Mouse (Mus musculus): ENCODE results near the gene Tbata.

The Tbata gene

DNA sequence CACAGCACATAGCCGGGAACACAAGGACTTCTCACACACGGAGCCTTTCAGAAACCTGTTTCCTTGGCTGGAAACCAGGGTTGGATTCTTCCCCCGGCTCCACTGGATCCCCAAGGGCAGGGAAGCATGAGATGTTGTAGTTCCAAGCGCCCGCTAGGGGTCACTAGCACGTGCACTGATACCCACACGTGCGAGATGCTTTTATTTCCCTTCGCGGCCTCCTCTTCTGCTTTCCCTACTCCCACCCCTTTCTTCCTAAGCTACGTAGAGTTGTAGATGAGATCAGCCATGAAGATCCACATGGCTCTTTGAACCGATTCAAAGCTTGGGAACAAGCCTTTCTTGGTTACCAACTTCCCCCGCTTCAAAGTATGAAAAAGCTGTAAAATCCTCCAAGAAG is 40.0 kb downstream of the Tbata start:
- peak in 1 of 2 experiments; percentile 36 for DNase-seq

DNA sequence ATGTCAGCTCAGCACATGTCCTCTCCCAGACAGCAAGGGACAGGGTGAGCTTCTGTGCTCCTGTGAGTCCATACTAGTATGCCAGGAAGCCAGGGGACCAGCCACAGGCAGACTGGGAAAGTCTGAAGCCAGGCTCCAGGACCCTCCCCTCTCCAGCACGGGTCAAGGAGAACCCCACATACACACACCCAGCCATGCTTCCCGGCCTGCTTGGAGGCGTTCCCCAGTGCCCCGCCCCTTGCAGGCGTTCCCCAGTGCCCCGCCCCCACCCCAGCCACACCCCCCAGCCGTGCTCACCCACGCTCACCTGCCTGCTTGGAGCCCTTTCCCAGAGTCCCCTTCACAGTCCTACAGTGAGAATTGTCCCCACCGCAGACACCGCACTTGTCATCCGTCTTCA is 41.1 kb downstream of the Tbata start:
- DNase-seq: no peak

DNA sequence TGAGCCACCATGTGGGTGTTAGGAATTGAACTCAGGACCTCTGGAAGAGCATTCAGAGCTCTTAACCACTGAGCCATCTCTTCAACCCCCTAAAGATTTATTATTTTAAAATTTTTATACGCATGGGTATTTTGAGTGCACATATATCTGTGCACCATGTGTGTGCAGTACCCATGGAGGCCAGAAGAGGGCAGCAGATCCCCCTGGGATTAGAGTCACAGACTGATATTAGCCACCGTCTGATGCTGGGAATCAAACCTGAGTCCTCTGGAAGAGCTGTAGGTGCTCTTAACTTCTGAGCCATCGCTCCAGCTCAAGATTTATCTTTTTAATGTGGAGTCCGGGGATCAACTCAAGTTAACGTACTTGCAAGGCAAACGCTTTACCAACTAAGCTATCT is 43.9 kb downstream of the Tbata start:
- no peak for DNase-seq

DNA sequence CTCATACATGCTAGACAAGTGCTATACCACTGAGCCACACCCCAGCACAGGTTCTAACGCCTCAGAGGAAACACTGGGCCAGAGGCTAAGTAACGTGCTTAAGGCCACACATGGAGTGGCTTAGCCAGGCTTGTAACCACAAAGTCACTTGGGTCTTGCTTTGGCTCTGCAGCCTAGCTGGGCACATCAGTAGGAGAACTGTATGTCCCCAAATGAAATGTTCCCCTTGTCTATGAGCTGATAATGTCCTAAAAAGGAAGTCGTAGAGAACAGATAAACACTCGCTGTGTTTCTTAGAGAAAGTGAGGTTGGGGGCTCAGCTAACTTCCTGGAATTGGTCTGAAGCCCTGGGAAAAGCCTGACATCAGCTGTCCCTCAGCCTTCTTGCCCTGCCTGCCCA is 44.4 kb downstream of the Tbata start:
- DNase-seq: no peak

DNA sequence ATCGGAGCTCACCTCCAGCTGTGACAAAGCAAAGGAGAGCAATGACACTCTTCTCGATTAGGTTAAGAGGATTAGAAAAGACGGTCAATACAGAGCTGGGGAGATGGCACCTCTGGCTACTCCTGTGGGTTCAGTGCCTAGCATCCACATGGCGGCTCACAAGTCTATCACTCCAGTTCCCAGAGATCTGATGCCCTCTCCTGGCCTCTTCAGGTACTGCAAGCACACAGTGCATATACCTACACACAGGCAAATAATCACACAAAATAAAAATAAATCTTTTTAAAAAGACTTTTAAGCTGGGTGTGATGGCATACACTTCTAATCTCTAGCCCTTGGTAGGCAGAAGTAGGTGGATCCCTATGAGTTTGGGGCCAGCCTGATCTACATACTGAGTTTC is 47.6 kb downstream of the Tbata start:
- no peak for DNase-seq

DNA sequence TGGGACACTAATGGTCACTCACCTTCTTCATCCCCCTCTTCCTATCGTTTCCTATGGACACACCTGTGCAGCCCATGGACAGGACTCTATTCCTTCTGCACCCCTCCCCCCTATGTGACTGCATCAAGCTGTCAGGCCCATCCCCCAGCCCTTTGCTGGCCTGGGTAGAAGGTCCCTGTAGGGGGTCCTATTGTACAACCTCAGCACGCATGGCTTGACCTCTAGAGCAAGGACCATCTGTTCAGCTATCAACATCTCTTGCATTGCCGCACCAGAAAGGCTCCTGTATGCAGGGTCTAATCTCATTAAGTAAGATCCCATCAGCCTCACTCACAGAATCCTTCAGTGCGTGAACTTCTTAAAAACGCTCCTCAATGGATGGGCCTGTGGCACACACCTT is 53.9 kb downstream of the Tbata start:
- no peak for DNase-seq

DNA sequence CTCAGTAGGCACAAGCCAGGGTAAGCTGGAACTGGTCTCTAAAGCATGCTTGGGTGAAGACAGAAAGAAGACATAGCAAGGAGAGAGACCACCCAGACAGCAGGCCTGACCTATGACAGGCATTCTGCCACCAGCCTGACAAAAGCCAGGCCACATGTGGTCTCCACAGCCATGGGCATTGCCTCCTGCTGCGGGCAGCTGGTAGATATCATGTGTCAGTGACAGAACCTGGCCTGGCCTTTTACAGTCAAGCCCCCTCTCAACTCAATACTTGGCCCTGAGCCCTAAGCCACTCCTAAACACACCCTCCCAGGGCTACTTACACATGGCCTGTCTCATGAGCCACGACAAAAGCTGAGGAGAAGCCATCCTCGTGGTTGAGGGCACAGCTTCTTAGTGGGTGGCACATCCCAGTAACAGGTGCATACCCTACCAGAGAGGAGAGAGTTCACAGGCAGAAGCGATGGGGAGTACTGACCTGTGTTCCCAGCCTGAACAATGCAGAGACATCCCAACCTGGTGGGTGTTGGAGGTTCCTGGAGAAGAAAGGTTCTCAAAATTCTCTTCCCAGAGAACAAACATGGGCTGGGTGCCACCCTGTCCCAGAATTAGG is 55.1 kb downstream of the Tbata start:
- DNase-seq: no peak

DNA sequence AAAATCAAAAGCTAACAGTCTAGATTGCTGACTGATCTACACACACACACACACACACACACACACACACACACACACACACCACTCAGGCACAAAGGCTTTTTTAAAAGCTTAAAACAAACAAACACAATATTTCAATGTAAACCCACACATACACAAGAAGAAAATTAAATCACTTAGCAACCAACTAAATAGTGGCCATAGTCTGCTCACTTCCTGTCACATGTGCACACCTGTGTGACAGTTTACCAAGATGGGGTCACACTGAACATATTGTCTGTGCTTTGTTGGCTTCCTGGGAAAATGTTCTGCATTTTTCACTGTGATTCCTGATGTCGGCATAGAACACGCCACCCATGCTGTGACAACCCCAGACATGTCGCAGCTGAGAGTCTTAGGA is 60.0 kb downstream of the Tbata start:
- no peak for DNase-seq

DNA sequence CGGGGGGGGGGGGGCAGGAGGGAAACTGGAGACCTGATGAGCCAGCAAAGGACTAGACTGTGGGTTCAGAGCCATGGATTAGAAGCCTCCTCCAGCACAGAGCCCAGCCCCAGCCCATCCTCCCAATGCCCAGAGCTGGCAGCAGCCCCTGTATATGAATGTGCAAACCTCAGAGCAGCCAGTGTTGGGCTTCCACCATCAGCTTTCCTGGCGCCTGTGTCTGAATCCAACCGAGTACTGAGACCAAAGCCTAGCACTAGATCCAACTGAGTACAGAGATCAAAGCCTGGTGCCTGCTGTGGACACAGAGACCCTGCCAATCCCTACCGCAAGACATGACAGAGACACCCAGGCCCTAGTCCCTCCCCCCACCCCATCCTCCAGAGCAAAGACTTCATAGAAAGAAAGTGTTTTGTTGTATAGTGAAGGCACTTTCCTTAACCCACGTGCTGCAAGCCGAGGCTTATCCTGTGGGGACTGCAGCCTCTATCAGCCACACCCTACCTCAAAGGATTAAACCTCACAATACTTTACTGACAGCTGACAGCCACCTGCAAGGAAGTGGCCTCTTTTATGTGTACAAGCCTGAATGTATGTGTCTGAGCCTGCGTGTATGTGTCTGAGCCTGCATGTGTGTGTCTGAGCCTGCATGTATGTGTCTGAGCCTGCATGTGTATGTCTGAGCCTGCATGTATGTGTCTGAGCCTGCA is 61.3 kb downstream of the Tbata start:
- no peak for DNase-seq

DNA sequence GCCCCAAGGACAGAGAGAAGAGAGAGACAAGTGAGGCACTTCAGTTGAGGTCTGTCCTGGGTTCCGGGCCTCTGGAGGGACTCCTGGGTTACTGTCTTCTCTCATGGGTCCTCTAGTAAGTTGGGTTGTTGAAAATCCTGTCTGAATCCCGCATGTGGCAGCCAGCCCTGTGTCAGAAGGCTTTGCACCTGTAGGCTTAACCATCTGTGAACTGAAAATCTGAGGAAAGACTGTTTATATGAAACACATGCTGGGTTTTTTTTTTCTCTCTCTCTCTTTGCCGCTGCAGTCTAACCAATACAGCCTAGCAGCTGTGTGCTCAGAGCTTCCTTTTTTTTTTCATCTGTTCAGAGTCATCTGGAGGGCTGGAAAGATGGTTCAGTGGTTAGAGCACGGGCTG is 62.6 kb downstream of the Tbata start:
- DNase-seq: no peak

DNA sequence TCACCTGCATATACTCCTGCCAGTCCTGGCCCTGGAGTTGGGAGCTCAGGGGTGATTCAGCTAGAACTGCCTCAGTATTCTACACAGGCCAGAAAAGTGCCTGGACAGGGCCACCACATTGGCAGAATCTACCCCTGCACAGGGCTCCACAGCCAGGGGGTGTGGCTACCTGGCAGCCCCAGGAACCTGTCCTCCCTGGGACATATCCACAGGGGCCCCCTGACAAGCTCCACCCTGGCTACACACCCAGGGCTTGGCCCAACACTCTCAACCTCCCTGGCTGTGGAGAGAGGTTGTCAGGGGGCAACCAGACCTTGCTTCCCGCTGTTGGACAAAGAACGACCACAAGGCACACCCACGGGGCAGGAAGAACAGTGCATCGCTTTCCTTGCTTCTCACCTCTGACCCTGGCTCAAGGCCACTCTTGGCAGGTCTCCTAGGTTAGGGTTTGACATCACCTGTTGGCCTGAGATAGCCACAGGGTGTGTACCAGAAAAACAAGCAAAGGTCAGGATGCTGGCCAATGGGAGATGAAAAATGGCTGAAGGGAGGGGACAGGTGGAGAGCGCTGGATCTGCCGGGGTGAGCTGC is 64.0 kb downstream of the Tbata start:
- DNase-seq: no peak

DNA sequence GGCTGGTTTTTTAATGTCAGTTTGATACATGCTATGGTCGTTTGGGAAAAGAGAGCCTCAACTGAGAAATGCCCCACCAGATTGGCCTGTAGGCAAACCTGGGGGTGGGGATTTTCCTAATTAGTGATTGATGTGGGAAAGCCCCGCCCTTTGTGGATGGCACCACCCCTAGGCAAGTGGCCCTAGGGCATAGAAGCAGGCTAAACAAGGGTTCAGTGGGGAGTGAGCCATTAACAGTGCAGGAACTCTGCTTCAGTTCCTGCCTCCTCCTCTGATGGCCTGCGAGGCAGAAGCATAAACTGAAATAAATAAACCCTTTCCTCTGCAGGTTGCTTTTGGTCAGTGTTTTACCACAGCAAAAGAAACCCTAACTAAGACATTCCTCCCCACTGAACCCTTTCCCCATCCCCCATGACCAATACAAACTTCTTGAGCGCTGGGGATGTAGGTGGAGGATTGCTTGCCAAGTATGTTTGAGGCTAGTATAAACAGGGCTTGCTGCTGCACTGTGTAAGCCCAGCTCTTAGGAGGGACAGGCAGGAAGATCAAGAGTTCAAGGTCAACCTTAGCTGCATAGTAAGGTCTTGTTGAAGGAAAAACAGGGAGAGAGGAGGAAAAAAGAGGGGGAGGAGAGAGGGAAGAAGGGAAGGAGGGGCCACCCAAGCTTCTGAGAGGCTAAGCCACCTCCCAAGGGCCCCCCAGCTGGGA is 65.1 kb downstream of the Tbata start:
- no peak for DNase-seq

DNA sequence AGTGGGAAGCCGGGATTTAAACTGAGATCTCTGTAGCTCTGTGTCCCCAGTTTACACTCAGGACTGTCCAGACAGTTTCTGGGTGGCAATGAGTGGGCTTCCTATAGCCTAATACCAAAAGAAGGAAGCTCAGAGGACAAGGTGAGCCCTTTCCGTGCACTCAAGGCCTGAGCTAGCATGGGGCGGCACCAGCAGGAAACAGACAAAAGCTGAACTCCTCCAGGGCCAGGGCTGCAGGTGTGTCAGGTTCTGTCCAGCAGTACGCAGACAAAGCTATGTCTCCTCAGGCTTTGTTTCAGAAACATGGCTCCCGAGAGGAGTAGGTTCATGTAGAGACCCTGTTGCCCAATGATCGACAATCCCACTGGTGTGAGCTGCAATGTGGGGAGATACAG is 65.6 kb downstream of the Tbata start:
- DNase-seq: no peak

Data from spleen, adult 18-20 months (tissue).